Mouse (Mus musculus): ENCODE data around the gene Pparg. TPM values are rescaled to one million over a fixed set of nuclear protein-coding genes. Genes with fewer than 3 reads are reported as not detected.

Pparg gene
- 10 to 100 TPM in 22 of 26 experiments, 1 to 10 TPM in 4; 3.8 to 99.8 (median 24.1) TPM for total RNA-seq (2018; cell fraction: chromatin; rRNA removed)
- 10 to 100 TPM; 14.0 to 86.4 (median 26.8) TPM for total RNA-seq (2018; cell fraction: cytosol; rRNA removed)
- 10 to 100 TPM in 24 of 26 experiments, 1 to 10 TPM in 2; 6.7 to 96.1 (median 20.6) TPM for total RNA-seq (2018; cell fraction: nucleus; rRNA removed)
- polyA plus RNA-seq (2018): 36.4 to 80.3 TPM (median 54.9 TPM) in 3 replicates

- Histone ChIP-seq H3K36me3 (ENCODE audit: inconsistent target) (no peaks in the 10 kb centered on the region), H3K79me2 (ENCODE audit: inconsistent target) (peaks cover 49% of the 10 kb centered on the region), H3K4me3 (ENCODE audit: inconsistent target) (peak within 1 kb of the TSS; percentile 81), H3K27ac (peak within 1 kb of the TSS; percentile 49)
- WGBS (ENCODE audit: missing documents): under 1% methylated on average over 67 of the region's 76 CpGs
Measured at GRCm38 (mm10) chr6:115360776-115361605, at the start of gene Pparg. TSS of gene Pparg (plus strand) at chr6:115360951.

- no peak overlapping the region for H3K4me3 ChIP-seq (ENCODE audit: inconsistent target)
- WGBS (ENCODE audit: missing documents): 80% methylated on average over 6 of the region's 12 CpGs
- no peaks in the 10 kb centered on the region for H3K36me3 ChIP-seq (ENCODE audit: inconsistent target)
- H3K27ac ChIP-seq: no peak overlapping the region
- peaks cover 7% of the 10 kb centered on the region; the same call in 1 of the 2 replicates for H3K79me2 ChIP-seq (ENCODE audit: inconsistent target)
Measured at GRCm38 (mm10) chr6:115312780-115313179, 48.0 kb upstream of the Pparg start.

- WGBS (ENCODE audit: missing documents): 82% methylated on average over 9 of the region's 9 CpGs
- H3K79me2 ChIP-seq (ENCODE audit: inconsistent target): peaks cover 7% of the 10 kb centered on the region; the same call in 1 of the 2 replicates
- H3K4me3 ChIP-seq (ENCODE audit: inconsistent target): no peak overlapping the region
- H3K27ac ChIP-seq: no peak overlapping the region
- no peaks in the 10 kb centered on the region for H3K36me3 ChIP-seq (ENCODE audit: inconsistent target)
Measured at GRCm38 (mm10) chr6:115313235-115313738, 47.5 kb upstream of the Pparg start.

- Histone ChIP-seq H3K4me3 (ENCODE audit: inconsistent target) (no peak overlapping the region), H3K36me3 (ENCODE audit: inconsistent target) (no peaks in the 10 kb centered on the region), H3K79me2 (ENCODE audit: inconsistent target) (peaks cover 7% of the 10 kb centered on the region; the same call in 1 of the 2 replicates), H3K27ac (no peak overlapping the region)
- WGBS (ENCODE audit: missing documents): 94% methylated on average over 7 of the region's 7 CpGs
Measured at GRCm38 (mm10) chr6:115313910-115314309, 46.8 kb upstream of the Pparg start.

- H3K79me2 ChIP-seq (ENCODE audit: inconsistent target): peaks cover 7% of the 10 kb centered on the region; the same call in 1 of the 2 replicates
- H3K27ac ChIP-seq: peak overlapping the region; percentile 73
- WGBS (ENCODE audit: missing documents): 70% methylated on average over 4 of the region's 4 CpGs
- 0 out of 2 replicates have a peak overlapping the region, but pooled peaks have one; percentile 5 for H3K4me3 ChIP-seq (ENCODE audit: inconsistent target)
- no peaks in the 10 kb centered on the region for H3K36me3 ChIP-seq (ENCODE audit: inconsistent target)
Measured at GRCm38 (mm10) chr6:115315770-115316169, 45.0 kb upstream of the Pparg start.

GRCm38 (mm10) chr6:115316811-115317221 lies 43.9 kb upstream of the Pparg start:
- Histone ChIP-seq H3K4me3 (ENCODE audit: inconsistent target) (peak overlapping the region; percentile 5; the same call in 1 of the 2 replicates), H3K79me2 (ENCODE audit: inconsistent target) (peaks cover 7% of the 10 kb centered on the region; the same call in 1 of the 2 replicates), H3K27ac (peak overlapping the region; percentile 73), H3K36me3 (ENCODE audit: inconsistent target) (no peaks in the 10 kb centered on the region)
- 52% methylated on average over 11 of the region's 11 CpGs for WGBS (ENCODE audit: missing documents)

GRCm38 (mm10) chr6:115318811-115319210 lies 41.9 kb upstream of the Pparg start:
- Histone ChIP-seq H3K36me3 (ENCODE audit: inconsistent target) (no peaks in the 10 kb centered on the region), H3K27ac (no peak overlapping the region), H3K4me3 (ENCODE audit: inconsistent target) (no peak overlapping the region), H3K79me2 (ENCODE audit: inconsistent target) (peaks cover 7% of the 10 kb centered on the region; the same call in 1 of the 2 replicates)
- 86% methylated on average over 6 of the region's 6 CpGs for WGBS (ENCODE audit: missing documents)

GRCm38 (mm10) chr6:115319686-115320085 lies 41.1 kb upstream of the Pparg start:
- Histone ChIP-seq H3K27ac (no peak overlapping the region), H3K36me3 (ENCODE audit: inconsistent target) (no peaks in the 10 kb centered on the region), H3K4me3 (ENCODE audit: inconsistent target) (no peak overlapping the region), H3K79me2 (ENCODE audit: inconsistent target) (peaks cover 7% of the 10 kb centered on the region; the same call in 1 of the 2 replicates)
- whole genome bisulfite sequencing (ENCODE audit: missing documents): 93% methylated on average over 4 of the region's 4 CpGs

- no peak overlapping the region for H3K4me3 ChIP-seq (ENCODE audit: inconsistent target)
- 18% methylated on average over 8 of the region's 8 CpGs for WGBS (ENCODE audit: missing documents)
- H3K27ac ChIP-seq: peak overlapping the region; percentile 57
- H3K36me3 ChIP-seq (ENCODE audit: inconsistent target): no peaks in the 10 kb centered on the region
- no peaks in the 10 kb centered on the region; the same call in 1 of the 2 replicates for H3K79me2 ChIP-seq (ENCODE audit: inconsistent target)
Measured at GRCm38 (mm10) chr6:115320927-115321714, 39.6 kb upstream of the Pparg start.

- no peak overlapping the region for H3K4me3 ChIP-seq (ENCODE audit: inconsistent target)
- 68% methylated on average over 6 of the region's 6 CpGs for WGBS (ENCODE audit: missing documents)
- no peaks in the 10 kb centered on the region for H3K79me2 ChIP-seq (ENCODE audit: inconsistent target)
- peak overlapping the region; percentile 57 for H3K27ac ChIP-seq
- no peaks in the 10 kb centered on the region for H3K36me3 ChIP-seq (ENCODE audit: inconsistent target)
Measured at GRCm38 (mm10) chr6:115321883-115322351, 38.8 kb upstream of the Pparg start.

- 94% methylated on average over 5 of the region's 5 CpGs for WGBS (ENCODE audit: missing documents)
- no peak overlapping the region for H3K4me3 ChIP-seq (ENCODE audit: inconsistent target)
- H3K27ac ChIP-seq: no peak overlapping the region
- H3K36me3 ChIP-seq (ENCODE audit: inconsistent target): no peaks in the 10 kb centered on the region
- H3K79me2 ChIP-seq (ENCODE audit: inconsistent target): no peaks in the 10 kb centered on the region
Measured at GRCm38 (mm10) chr6:115322956-115323355, 37.8 kb upstream of the Pparg start.

GRCm38 (mm10) chr6:115330964-115331363 lies 29.8 kb upstream of the Pparg start:
- Histone ChIP-seq H3K4me3 (ENCODE audit: inconsistent target) (no peak overlapping the region), H3K27ac (peak overlapping the region; percentile 64), H3K79me2 (ENCODE audit: inconsistent target) (no peaks in the 10 kb centered on the region), H3K36me3 (ENCODE audit: inconsistent target) (no peaks in the 10 kb centered on the region)

- Histone ChIP-seq H3K36me3 (ENCODE audit: inconsistent target) (no peaks in the 10 kb centered on the region), H3K4me3 (ENCODE audit: inconsistent target) (no peak overlapping the region)
- 85% methylated on average over 2 of the region's 2 CpGs for WGBS (ENCODE audit: missing documents)
Measured at GRCm38 (mm10) chr6:115333099-115333694, 27.6 kb upstream of the Pparg start.

GRCm38 (mm10) chr6:115335536-115335935 lies 25.2 kb upstream of the Pparg start:
- H3K4me3 ChIP-seq (ENCODE audit: inconsistent target): no peak overlapping the region
- no peaks in the 10 kb centered on the region for H3K79me2 ChIP-seq (ENCODE audit: inconsistent target)
- H3K27ac ChIP-seq: peak overlapping the region; percentile 58; the same call in 1 of the 2 replicates
- WGBS (ENCODE audit: missing documents): 89% methylated on average over 6 of the region's 6 CpGs
- H3K36me3 ChIP-seq (ENCODE audit: inconsistent target): no peaks in the 10 kb centered on the region

More at GRCm38 (mm10) chr6:115333099-115333694, 27.6 kb upstream of the Pparg start:
- H3K79me2 ChIP-seq (ENCODE audit: inconsistent target): no peaks in the 10 kb centered on the region
- peak overlapping the region; percentile 58; the same call in 1 of the 2 replicates for H3K27ac ChIP-seq
